Comparison of ENCODE assay signal across 8 mouse cellular contexts in genomic region chr17:36270956-36271585, GRCm38 (mm10). TPM values are rescaled to one million over a fixed set of nuclear protein-coding genes. Genes with fewer than 3 reads are reported as not detected.
DNase-seq lines count a peak whose midpoint lies in the region; ATAC-seq and TF ChIP-seq lines count a peak whose summit lies in the region.

No protein-coding gene starts in this region.

- H3K4me2 ChIP-seq in forebrain, embryonic 15.5 days (replicated peaks), result peak overlapping the region; percentile 91
- peak overlapping the region; percentile 86 for H3K4me2 ChIP-seq in liver, postnatal 0 days (ENCODE audit: low read depth, low read length)
- H3K4me2 ChIP-seq in neural tube, embryonic 13.5 days, result peak overlapping the region; percentile 90

- DNase-seq in ES-E14 (ENCODE audit: low read depth, low spot score), result peak; percentile 66
- DNase-seq in cerebellum, adult 11-12 months, result peak; percentile 90
- DNase-seq in heart, postnatal 14 days, result peak; percentile 89 to 91
- peak; percentile 89 for DNase-seq in layer of hippocampus, adult 11-12 months (ENCODE audit: low spot score)
- DNase-seq in liver, postnatal 0 days, result peak; percentile 91
- DNase-seq in telencephalon, adult 2 months (ENCODE audit: low read depth, low spot score), result peak; percentile 70

- H3K9me3 ChIP-seq in ES-E14 (ENCODE audit: control insufficient read depth, insufficient read depth, low read depth, low read length), result no peaks in the 10 kb centered on the region
- H3K9me3 ChIP-seq in forebrain, embryonic 15.5 days, result no peaks in the 10 kb centered on the region
- H3K9me3 ChIP-seq in liver, postnatal 0 days (ENCODE audit: low read length), result no peaks in the 10 kb centered on the region
- H3K9me3 ChIP-seq in neural tube, embryonic 13.5 days, result no peaks in the 10 kb centered on the region

- in situ Hi-C loops in ES-E14 (cut with MboI; ENCODE audit: low sequenced_read_pairs in 2 of 2, unreplicated experiment in 2 of 2), result no loop called here

- peak overlapping the region; percentile 96 to 98 for H3K4me3 ChIP-seq in ES-E14 (ENCODE audit: insufficient read depth in 1 of 2, low read depth in 1 of 2, low read length in 2 of 2, poor library complexity in 1 of 2, severe bottlenecking in 1 of 2)
- peak overlapping the region; percentile 98 for H3K4me3 ChIP-seq in forebrain, embryonic 15.5 days
- H3K4me3 ChIP-seq in liver, postnatal 0 days (ENCODE audit: low read depth, low read length), result peak overlapping the region; percentile 76
- peak overlapping the region; percentile 88 for H3K4me3 ChIP-seq in neural tube, embryonic 13.5 days

- H3K27me3 ChIP-seq in forebrain, embryonic 15.5 days, result no peaks in the 10 kb centered on the region
- no peaks in the 10 kb centered on the region for H3K27me3 ChIP-seq in liver, postnatal 0 days (ENCODE audit: insufficient read depth, low read length)
- H3K27me3 ChIP-seq in neural tube, embryonic 13.5 days, result no peaks in the 10 kb centered on the region

- intact Hi-C loops in heart, postnatal 14 days (cut with DNase I), result no loop called here

- under 1% methylated on average over 71 of the region's 84 CpGs for WGBS in forebrain, embryonic 15.5 days
- under 1% methylated on average over 53 of the region's 84 CpGs for WGBS in liver, postnatal 0 days (ENCODE audit: insufficient replicate concordance)
- under 1% methylated on average over 67 of the region's 84 CpGs for whole genome bisulfite sequencing in neural tube, embryonic 13.5 days

- peak; percentile 95 for ATAC-seq in forebrain, embryonic 15.5 days (replicated peaks)
- peak; percentile 93 for ATAC-seq in liver, postnatal 0 days
- peak; percentile 93 for ATAC-seq in neural tube, embryonic 13.5 days (ENCODE audit: low read depth)

- no peak for TF ChIP-seq EP300 in liver, postnatal 0 days (IDR thresholded peaks at IDR 0.05; ENCODE audit: low read depth)

- H3K4me1 ChIP-seq in ES-E14 (ENCODE audit: control insufficient read depth in 2 of 2, insufficient read depth in 2 of 2, low read length in 2 of 2, poor library complexity in 1 of 2), result peaks cover 4 to 8% of the 10 kb centered on the region in 2 experiments; a peak in 2 of 4 replicates
- peaks cover 41% of the 10 kb centered on the region for H3K4me1 ChIP-seq in forebrain, embryonic 15.5 days
- H3K4me1 ChIP-seq in liver, postnatal 0 days (ENCODE audit: insufficient read depth), result peaks cover 20% of the 10 kb centered on the region
- peaks cover 44% of the 10 kb centered on the region for H3K4me1 ChIP-seq in neural tube, embryonic 13.5 days (replicated peaks)

- peak overlapping the region; percentile 92 for H3K27ac ChIP-seq in ES-E14 (ENCODE audit: insufficient read depth, low read depth, low read length, poor library complexity, severe bottlenecking)
- peak overlapping the region; percentile 98 for H3K27ac ChIP-seq in forebrain, embryonic 15.5 days (replicated peaks)
- peak overlapping the region; percentile 84 for H3K27ac ChIP-seq in liver, postnatal 0 days (ENCODE audit: low read depth)
- peak overlapping the region; percentile 96 for H3K27ac ChIP-seq in neural tube, embryonic 13.5 days (replicated peaks)

- H3K9ac ChIP-seq in ES-E14 (ENCODE audit: insufficient read depth, low read depth, low read length, poor library complexity, severe bottlenecking), result peak overlapping the region; percentile 99
- peak overlapping the region; percentile 87 for H3K9ac ChIP-seq in forebrain, embryonic 15.5 days (replicated peaks)
- peak overlapping the region; percentile 82 for H3K9ac ChIP-seq in liver, postnatal 0 days (replicated peaks)
- H3K9ac ChIP-seq in neural tube, embryonic 13.5 days, result peak overlapping the region; percentile 90

- peaks cover 18% of the 10 kb centered on the region for H3K36me3 ChIP-seq in ES-E14 (ENCODE audit: control insufficient read depth, insufficient read depth, low read length, poor library complexity, severe bottlenecking)
- peaks cover 21% of the 10 kb centered on the region for H3K36me3 ChIP-seq in forebrain, embryonic 15.5 days
- H3K36me3 ChIP-seq in liver, postnatal 0 days (replicated peaks; ENCODE audit: insufficient read depth, low read length), result peaks cover 19% of the 10 kb centered on the region
- H3K36me3 ChIP-seq in neural tube, embryonic 13.5 days, result peaks cover 53% of the 10 kb centered on the region

- TF ChIP-seq CTCF in liver, postnatal 0 days (IDR thresholded peaks at IDR 0.05; ENCODE audit: low read depth), result no peak

TF ChIP-seq in ES-E14, 5 proteins besides CTCF, POLR2A, EP300 and RAD21:
- TF ChIP-seq ZNF384 (IDR thresholded peaks at IDR 0.05; ENCODE audit: low read depth, low read length) (no peak), ZC3H11A (IDR thresholded peaks at IDR 0.05; ENCODE audit: borderline replicate concordance, low read depth, low read length) (no peak), CHD2 (IDR thresholded peaks at IDR 0.05; ENCODE audit: low read depth, low read length) (no peak), MAFK (IDR thresholded peaks at IDR 0.05; ENCODE audit: insufficient read depth, low read depth, low read length) (no peak), HCFC1 (IDR thresholded peaks at IDR 0.05; ENCODE audit: borderline replicate concordance, insufficient read depth, low read length) (no peak; the same call in 1 of the 2 replicates)

RNA-seq across cellular contexts. Expression of gene Trim39, which starts 1.0 kb away (rescaled TPM):
- total RNA-seq in ES-E14 (2012; rRNA removed), result 20.3 and 22.4 TPM in 2 replicates
- polyA plus RNA-seq in forebrain, embryonic 15.5 days (2015; fragmentation: Nextera tagmentation; extraction: Ambion mirVana), result 25.7 and 26.4 TPM in 2 replicates
- total RNA-seq in heart, postnatal 14 days (2021), result 1 to 10 TPM; 7.7 to 7.9 TPM
- 2.7 and 3.6 TPM in 2 replicates for polyA plus RNA-seq in liver, postnatal 0 days (2015; fragmentation: Nextera tagmentation; extraction: Ambion mirVana)
- 26.4 and 27.2 TPM in 2 replicates for polyA plus RNA-seq in neural tube, embryonic 13.5 days (2015; fragmentation: Nextera tagmentation; extraction: Ambion mirVana)

RNA-seq across cellular contexts. Expression of gene Rpp21, which starts 13.2 kb away (rescaled TPM):
- total RNA-seq in ES-E14 (2012; rRNA removed), result 45.2 and 47.7 TPM in 2 replicates
- 101 and 105 TPM in 2 replicates for polyA plus RNA-seq in forebrain, embryonic 15.5 days (2015; fragmentation: Nextera tagmentation; extraction: Ambion mirVana)
- total RNA-seq in heart, postnatal 14 days (2021), result 10 to 100 TPM; 33.1 to 34.2 TPM
- polyA plus RNA-seq in liver, postnatal 0 days (2015; fragmentation: Nextera tagmentation; extraction: Ambion mirVana), result 53.2 and 55.1 TPM in 2 replicates
- 93.9 and 122 TPM in 2 replicates for polyA plus RNA-seq in neural tube, embryonic 13.5 days (2015; fragmentation: Nextera tagmentation; extraction: Ambion mirVana)

RNA-seq across cellular contexts. Expression of gene H2-M10.2, which starts 15.2 kb away (rescaled TPM):
- not detected in 2 replicates for total RNA-seq in ES-E14 (2012; rRNA removed)
- not detected in 2 replicates for polyA plus RNA-seq in forebrain, embryonic 15.5 days (2015; fragmentation: Nextera tagmentation; extraction: Ambion mirVana)
- total RNA-seq in heart, postnatal 14 days (2021), result not detected
- not detected in 2 replicates for polyA plus RNA-seq in liver, postnatal 0 days (2015; fragmentation: Nextera tagmentation; extraction: Ambion mirVana)
- not detected in 2 replicates for polyA plus RNA-seq in neural tube, embryonic 13.5 days (2015; fragmentation: Nextera tagmentation; extraction: Ambion mirVana)

RNA-seq across cellular contexts. Expression of gene H2-M10.1, which starts 54.9 kb away (rescaled TPM):
- total RNA-seq in ES-E14 (2012; rRNA removed), result not detected in 2 replicates
- polyA plus RNA-seq in forebrain, embryonic 15.5 days (2015; fragmentation: Nextera tagmentation; extraction: Ambion mirVana), result not detected in 2 replicates
- total RNA-seq in heart, postnatal 14 days (2021), result not detected
- not detected in 2 replicates for polyA plus RNA-seq in liver, postnatal 0 days (2015; fragmentation: Nextera tagmentation; extraction: Ambion mirVana)
- not detected in 2 replicates for polyA plus RNA-seq in neural tube, embryonic 13.5 days (2015; fragmentation: Nextera tagmentation; extraction: Ambion mirVana)

Comparison
In these comparisons a context has a peak if more than half of its experiments do, and no peak if none do; other contexts are left out.
1. Peak in every context shown above with its lines: DNase-seq, ATAC-seq, H3K4me3 ChIP-seq and H3K27ac ChIP-seq.